Mouse (Mus musculus) frontal cortex, adult 2 months (tissue): ENCODE measurements around the gene Pemt. TPM values are rescaled to one million over a fixed set of nuclear protein-coding genes. Genes with fewer than 3 reads are reported as not detected.

ENCODE experiments used
- DNase-seq, 2 experiments: peaks; one replicate each; pipeline ENCODE4 v3.0.0; 2022; ENCODE audit warnings: low spot score in 1 of 2; ENCODE audit errors: extremely low spot score in 1 of 2
- polyA plus RNA-seq: library from polyadenylated mRNA; depleted of rRNA; stranded (reverse); fragments of >200 nt; gene quantifications from 2 replicates; pipeline ENCODE4 v1.2.3, GENCODE M21; 2012

The Pemt gene
- polyA plus RNA-seq, 1 experiment = 5.8 TPM

DNA sequence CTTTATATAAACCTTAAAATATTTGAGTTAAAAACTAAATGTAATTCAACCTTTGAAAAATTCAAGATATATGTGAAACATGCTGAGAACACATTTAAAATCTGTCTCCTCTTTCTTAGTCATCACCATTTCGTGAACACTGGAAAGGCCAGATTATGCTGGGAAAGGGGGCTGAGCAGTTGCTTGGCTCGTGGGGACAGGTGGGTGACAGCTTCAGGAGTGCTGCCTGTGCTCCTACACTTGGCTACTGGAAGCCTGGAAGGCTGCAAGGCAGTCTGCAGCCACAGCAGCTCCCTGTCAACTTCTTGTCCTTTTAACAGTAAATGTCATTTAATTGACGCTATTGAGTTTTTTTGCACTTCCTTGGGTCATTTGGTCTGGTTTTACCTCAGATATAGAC is 40.4 kb downstream of the Pemt start:
- DNase-seq = peak in 1 of 2 experiments; percentile 27

DNA sequence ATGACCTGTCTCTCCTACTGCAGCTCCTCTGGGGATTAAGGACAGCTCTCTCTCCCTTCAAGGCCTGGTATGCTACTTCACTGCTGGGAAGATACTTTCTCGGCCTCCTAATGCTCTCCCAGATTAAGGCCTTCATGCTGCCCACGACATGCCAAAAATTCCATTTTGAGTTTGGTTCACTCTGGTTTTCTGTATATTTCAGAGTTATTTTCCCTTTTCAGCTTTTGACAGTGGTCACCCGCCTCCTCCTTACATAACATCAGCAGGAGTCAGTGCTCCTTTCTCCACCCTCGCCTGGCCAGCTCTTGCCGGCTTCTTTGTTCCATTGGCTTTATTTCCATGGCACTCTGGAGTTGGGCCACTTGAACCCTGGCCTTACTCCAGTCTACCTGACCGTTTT is 41.6 kb downstream of the Pemt start:
- peak; percentile 31 to 62 for DNase-seq

DNA sequence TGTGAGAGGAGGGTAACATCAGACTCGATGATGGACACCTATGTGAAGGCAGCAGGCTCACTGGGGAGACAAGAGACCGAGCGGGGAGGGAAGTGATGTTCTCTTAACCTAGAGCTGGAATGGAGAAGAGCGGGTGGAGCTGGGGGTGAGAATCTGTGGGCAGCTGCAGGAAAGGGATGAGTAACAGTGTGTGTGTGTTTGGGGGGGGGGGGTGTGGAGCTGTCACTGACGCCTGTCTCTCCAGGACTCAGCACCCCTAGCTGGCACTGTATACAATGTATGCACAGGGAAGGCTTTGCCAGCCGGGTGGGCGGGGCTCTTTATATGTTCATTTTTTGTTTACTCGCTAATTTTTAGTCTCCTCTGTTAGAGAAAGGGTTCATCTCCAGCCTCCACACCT is 42.5 kb downstream of the Pemt start:
- DNase-seq = peak; percentile 24 to 65

DNA sequence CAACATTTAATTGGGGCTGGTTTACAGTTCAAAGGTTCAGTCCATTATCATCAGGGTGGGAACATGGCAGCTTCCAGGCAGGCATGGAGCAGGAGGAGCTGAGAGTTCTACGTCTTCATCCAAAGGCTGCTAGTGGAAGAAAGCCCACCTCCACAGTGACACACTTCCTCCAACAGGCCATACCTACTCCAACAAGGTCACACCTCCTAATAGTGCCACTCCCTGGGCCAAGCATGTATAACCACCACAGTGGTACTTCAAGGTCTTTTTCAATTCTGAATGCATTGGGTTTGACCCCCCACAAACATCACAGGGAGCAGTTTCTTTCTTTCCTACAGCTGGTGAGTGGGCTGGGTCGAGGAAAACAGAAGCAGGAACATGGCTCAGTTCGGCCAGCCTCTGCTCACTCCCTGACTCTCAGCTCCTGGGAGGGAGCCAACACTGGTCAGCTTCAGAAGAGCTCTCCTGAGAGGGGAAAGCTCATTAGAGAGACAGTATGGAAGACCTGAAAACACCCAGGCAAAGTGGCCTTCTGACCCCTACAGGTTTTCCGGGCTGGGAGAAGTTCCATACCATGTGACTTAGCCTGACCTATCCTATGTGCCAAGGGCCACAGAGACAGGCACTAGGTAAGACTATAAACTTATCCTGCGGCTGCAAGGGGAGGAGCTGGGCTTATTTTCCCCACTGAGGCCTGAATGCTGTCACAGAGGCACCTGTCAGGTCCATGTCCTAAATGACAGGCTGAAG is 44.9 kb downstream of the Pemt start:
- DNase-seq = no peak

DNA sequence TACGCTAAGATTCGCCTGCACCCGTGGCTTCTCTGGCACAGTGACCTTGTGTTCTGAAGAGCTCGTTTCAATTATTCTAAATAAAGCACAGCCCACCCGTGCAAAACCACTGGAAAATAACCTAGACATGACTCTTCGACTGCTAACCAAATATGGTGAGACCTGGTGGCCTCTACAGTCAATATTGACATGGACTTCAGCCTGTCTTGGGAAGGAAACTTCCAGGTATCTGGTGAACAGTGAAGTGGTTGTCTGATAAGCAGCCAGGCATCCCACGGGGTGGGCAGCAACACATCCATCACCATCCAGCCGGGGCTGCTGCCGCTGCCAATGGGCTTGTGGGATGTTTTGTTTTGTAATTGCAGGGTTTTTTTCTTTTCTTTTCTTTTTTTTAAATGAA is 52.0 kb downstream of the Pemt start:
- no peak for DNase-seq

DNA sequence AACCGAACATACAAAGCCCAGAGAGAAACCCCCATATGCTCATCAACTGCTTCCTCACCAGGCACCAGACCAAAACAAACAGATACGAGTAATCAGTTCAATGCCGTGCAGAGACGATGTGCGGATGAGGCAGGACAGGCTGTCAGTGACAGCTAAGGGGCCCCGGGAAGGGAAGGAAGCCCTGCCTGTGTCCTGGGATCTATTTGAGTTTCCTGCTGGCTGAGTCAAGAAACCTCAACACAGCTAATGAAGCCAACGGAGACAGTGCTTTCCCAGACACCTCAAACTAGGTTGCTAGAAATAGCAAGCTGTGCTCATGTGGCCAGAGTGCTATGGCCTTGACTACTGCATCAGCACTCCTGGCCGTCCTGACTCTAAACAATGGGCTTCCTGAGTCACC is 54.9 kb downstream of the Pemt start:
- no peak for DNase-seq

DNA sequence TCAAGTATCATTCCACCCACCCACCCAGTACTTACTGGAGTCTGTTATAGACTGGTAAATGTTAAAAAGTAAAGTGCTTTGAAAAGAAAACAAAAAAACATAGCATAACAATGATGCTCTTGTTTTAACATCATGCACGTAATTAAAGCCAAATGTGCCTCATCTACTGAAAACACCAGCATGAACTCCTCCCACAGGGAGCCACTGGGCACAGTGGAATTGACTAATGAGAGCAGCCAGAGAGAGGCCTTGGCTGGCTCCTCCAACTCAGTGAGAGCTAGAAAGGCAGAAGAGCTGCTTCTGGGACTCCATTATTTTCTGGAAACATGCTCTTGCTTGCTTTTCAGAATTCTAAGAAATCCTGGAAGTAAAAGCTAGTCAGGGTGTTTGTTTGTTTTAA is 56.9 kb downstream of the Pemt start:
- DNase-seq = no peak

DNA sequence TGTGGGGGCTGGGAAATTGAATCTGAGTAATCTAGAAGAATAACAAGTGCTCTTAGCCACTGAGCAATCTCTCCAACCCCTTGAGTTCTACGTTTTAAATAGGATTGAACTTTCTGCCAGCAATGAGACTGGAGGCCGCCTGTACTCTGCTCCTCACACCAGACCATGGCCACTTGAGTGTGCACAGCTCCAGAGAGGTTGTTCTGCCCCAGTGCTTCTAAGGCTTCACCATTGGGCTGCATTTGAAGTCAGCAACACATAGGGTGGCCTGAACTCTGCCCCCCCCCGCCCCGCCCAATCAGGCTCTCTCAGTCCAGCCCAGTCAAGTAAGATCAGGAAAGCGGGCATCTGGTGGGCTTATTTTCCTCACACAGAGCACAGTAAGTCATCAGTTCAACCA is 68.5 kb downstream of the Pemt start:
- DNase-seq = no peak

DNA sequence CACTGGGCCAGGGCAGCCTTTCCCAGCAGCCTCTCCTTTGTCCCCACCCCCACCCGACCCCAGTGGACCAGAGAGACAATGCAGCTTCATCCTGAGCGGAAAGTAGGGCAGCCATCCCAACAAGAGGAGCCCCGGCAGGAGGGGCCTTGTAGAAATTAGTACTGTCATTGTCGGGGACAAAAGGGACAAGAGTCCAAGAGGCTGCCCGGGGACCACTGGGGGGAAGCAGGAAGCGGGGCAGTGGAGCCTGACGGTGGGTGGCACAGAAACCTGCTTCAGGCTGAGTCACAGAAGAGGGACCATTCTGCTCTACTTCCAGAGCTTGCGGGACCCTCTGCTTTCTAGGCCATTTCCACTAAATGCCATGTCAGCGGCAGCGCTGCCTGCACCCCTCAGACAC is 71.0 kb downstream of the Pemt start:
- no peak for DNase-seq

DNA sequence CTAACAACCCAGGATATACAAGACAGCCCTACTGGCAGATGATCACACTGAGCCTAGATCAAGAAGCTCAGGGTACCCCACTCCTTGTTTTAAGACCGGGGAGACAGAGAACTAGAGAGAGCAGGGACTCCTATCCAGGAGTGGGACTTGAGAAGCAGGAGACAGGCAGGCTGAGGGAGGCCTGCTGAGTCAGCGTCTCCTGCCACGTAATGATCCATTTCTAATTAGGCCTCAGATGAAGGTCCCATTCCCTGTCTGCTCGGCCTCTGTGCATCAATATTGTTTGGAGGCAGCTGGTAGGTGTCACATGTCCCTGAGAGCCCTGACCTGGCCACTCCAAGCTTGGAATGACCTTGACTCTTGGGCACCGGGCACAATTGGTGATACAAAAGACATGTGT is 72.9 kb downstream of the Pemt start:
- DNase-seq = no peak

DNA sequence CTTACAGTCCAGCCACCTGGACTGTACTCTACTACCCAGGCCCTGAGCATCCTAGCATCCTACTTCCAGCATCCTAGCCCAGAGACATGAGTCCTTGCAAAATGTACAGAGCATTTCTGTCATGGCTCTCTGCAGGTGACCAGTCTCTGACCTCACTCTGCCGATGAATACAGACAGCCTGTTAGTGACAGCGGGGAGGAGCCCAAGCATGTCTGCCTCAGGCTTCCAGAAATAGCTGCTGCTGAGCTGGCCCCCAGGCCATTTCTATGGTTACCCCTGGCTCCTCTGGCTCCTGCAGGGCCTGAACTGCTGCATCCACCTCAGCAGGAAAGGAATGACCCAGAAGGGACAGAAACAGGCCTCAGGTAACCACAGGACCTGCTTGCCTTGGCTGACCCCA is 74.6 kb downstream of the Pemt start:
- DNase-seq = no peak

DNA sequence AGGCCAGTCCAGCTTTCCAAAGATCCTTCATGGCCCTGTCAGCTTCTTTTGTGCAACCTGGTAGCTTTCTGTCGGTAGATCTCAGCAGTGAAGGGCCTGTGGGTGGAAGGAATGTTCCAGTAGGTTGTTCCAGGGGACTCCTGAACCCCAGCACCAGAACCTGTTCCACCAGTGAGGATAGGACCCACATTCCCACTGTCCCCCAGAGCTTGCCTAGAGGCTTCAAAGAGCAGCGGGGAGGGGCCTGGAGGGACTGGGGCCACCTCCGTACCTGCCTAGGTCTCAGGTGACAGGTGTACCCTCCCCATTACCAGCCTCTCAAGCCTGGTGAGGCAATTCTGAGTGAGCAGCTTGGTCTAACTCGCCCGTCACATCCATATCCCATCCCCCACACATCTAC is 75.5 kb downstream of the Pemt start:
- DNase-seq = no peak

DNA sequence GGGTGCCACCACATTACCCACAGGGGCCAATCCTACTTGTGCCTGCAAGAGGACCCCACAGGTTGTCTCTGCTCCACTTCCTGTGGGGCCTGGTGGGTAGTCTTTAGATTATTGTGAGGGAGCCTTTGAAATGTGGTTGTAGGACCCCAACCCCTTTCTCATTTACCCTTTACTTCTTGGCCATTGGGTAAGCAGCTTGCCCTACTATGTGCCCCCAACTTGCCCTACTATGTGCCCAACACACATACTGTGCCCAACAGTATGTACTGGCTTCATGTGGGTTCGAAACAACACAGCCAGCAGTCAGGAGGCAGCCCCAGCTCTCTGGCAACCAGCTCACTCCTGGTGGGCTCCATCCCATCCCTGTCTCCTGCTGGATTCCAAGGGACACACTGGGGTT is 78.5 kb downstream of the Pemt start:
- DNase-seq = no peak

DNA sequence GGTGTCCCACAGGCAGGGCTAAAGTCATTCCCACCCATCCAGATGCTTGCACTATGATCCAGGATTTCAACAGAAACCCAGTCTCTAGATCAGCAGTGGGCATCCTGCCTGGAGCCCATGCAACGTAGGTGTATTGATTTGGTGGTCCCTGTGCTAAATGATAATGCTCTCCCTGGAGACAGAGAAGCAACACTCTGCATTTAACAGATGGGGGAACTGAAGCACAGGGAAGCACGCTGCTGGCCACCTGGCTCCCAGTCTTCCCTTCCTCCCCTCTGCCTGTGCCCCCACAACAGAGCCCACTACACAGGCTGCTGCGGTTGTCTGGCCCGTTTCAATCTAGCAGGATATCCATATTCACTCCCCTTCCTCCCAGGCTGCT is 80.2 kb downstream of the Pemt start:
- no peak for DNase-seq

DNA sequence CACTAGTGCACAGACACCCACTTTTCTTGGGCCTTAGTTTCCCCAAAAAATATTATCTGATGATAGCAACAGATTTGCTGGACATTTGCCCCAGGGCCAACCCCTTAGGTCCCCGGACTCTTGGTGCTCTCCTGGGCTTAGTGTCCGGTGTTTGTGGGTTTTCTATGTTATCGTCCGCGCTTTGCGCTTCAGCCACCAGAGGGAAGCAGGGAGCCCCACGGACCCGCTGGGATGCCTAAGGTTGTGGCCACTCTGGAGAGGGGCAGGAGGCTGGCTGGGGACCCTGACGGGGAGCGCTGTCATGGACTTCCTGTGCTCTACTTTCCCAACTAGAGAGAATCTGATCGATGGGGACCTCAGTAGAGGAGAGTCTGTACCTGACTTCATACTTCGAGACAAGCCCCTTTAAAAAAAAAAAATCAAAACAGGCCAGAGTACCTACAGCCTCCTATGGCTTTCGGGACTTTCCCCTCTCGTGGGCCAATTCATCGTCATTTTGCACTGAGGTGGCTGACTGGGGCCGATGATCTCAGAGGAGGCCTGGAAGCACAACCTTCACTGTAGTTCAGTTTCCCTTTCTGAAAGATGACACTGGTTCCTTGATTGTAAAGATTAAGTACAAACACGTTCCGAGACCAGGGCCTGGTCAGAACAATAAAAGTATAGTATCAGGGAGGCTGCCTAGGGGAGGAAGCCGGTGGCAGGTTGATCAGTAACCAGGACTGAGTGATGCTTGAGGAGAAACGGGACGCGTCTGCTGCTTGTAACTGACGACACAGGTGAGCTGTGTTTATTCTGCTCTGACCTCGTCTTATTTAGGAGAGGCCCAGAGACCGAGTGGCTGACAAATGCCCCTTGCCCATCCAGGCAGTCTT is 80.8 kb downstream of the Pemt start:
- DNase-seq = peak in 1 of 2 experiments; percentile 83

DNA sequence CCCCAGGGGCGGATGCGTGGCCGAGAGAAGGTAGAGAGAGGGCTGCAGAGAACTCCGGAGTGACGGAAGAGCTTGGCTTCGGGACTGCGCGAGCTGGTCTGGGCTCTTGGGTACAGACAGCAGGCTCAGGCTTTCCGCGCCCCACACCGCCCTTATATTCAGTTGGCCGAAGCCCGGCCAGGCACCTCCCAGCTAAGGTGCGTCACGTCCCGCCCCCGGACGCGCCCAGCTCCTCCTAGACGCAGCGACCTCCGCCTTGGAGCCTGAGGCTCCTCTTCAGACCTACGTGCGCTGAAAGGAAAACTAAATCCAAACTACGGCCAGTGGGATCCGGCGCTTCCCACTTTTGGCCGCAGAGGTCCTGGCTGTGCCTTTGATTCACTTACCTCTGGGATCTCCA is 81.5 kb downstream of the Pemt start, which contains the start of gene Rasd1:
Gene Rasd1 (minus strand): TSS at position 127 of the 400 bp plus-strand sequence.
- DNase-seq = peak in 1 of 2 experiments; percentile 75

DNA sequence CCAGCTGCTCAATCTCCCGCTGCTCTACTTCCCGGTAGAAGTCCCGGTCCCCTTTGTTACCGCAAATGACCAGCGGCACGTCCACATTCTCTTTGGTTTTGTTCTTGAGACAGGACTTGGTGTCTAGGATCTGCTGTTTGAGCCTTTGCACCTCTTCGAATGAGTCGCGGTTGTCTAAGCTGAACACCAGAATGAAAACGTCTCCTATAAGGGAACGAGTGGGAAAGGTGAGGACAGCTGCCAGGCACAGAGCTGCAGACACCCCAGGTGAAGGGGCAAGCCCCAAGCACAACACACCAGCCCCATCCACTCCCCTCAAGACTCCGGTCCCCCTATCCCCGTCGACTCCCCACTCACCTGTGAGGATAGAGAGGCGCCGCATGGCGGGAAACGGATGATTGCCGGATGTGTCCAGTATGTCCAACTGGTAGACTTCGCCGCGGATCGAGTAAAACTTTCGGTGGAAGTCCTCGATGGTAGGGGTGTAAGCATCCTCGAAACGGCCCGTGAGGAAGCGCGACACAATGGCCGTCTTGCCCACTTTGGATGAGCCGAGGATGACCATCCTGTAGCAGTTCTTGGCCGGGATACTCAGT is 82.0 kb downstream of the Pemt start:
- no peak for DNase-seq

DNA sequence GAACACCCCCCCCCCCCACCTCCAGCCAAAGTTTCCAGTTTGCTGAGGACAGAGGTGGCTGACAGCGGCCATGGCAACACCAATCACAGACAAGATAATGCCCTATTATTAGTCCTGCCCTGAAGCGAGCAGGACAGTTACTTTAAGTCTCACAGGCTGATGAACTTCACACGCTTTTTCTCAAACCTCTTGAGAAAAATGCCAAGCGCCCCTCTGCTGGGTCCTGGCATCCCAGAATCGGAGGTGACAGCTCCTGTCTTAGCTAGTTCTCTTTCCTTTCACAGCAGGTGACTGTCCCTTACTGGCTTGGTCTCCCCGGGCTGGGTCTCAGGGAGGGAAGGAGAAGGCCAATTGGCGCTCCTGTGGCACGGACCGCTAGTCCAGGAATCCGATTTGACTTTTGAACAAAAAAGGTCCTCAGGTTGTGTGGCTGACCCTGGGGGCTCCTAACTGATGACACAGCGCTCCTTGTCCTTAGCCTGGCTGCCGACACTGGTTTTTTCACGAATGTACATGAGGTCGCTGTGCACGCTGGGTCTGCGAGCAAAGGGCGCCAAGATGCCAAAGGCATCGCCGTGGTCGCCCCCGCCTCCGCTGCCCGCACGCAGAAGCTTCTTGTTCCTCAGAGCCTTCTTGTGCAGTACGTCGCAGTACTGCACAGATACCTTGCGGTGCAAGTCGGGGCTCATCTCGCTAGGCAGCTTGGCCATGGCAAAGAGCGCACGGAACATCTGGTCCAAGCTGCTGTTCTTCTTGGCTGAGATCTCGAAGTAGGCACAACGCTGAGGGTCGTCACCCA is 82.7 kb downstream of the Pemt start:
- DNase-seq = no peak

DNA sequence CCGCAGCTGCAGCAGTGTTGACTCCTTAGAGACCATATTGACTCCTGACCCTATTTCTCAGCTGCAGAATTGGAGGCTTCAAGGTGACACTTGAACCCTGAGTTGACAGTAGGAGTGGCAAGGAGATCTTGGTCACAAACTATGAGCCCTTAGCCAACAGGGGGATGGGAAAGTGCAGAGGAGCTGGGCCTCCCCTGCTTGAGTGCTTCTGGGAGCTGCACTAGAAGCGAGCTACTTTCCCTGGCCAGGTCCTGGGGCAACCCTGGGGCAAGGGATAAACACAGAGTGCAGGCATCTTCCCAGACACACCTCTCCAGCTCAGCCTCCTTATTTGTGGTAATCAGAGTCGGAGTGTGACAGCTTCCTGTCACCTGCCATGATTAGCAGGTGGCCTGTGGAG is 83.7 kb downstream of the Pemt start:
- no peak for DNase-seq

DNA sequence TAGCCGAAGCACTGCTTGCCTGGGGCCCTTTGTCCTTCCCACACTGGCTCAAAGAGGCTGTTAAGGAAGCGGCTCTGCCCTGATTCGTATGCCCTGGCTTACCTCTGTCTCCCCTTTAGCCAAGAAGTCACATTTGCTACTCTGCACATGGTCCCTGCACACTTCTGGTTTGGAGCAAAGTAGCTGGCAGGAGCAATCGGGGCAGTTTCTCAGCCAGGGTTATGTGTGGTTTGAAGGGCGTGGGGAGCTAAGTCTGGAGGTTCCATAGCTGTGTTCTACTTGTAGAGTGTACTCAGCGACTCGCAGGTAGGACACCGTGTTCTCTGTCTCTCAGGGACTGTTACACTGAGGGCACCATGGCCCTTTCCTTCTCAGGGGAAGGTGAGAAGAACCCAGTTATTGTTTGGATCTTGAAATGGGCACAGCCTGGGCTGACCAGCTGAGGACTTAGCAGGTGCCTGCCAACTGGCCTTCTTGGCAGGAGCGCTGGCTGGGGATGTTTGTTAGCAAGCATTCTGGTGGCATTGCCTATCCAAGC is 84.9 kb downstream of the Pemt start:
- DNase-seq = no peak
